Mouse (Mus musculus): ENCODE data around the gene Zfp672.

DNA sequence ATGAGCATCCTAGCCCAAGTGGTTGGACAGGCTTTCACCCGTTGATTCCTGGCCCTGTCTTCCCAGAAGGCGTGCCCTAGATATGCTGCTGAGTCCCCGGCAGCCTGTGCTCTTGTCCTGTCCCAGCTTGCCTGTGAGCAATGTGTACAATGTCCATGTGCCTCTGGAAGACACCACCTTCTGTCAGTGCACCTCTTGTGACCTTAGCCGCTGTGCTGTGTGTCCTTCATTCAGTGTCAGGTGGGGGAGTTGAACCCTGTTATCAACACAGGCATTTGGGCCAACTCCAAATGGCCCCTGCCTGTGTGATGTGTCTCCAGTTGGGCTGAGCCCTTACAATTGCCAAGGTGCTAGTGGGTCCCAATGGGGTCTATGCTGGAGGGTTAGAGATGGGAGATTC is 16.6 kb upstream of the Zfp672 start:
- no peak for TF ChIP-seq POLR2A (IDR thresholded peaks at IDR 0.05; ENCODE audit: low read depth, low read length)
- TF ChIP-seq CTCF (IDR thresholded peaks at IDR 0.05; ENCODE audit: extremely low read depth, insufficient read length, insufficient replicate concordance, low read depth, low read length) = no peak

Measured in small intestine, adult 2 months (tissue).